Mouse (Mus musculus) liver, adult 2 months (tissue): ENCODE results near the gene Alg12. TPM values are rescaled to one million over a fixed set of nuclear protein-coding genes. Genes with fewer than 3 reads are reported as not detected.

Source experiments
- DNase-seq: peaks from one replicate; pipeline ENCODE4 v3.0.0-alpha.2; 2011; ENCODE audit warnings: low read depth, low spot score; ENCODE audit errors: extremely low read depth
- H3K27ac ChIP-seq: fragments of 200-500 bp; replicated peaks from 2 replicates; pipeline ENCODE4 v1.5.1; 2012; ENCODE audit warnings: low read depth, mild to moderate bottlenecking, control low read depth, inconsistent platforms, low read length; ENCODE audit not compliant: insufficient read depth
- H3K27me3 ChIP-seq: fragments of 200-500 bp; 2 replicates; pipeline ENCODE4 v1.6.1; 2012; ENCODE audit warnings: mild to moderate bottlenecking, moderate library complexity, low read length, inconsistent platforms; ENCODE audit not compliant: control insufficient read depth, insufficient read depth
- H3K36me3 ChIP-seq: fragments of 200-500 bp; 2 replicates; pipeline ENCODE4 v1.6.1; 2012; ENCODE audit warnings: low read length, inconsistent platforms; ENCODE audit not compliant: control insufficient read depth, insufficient read depth
- H3K4me1 ChIP-seq: fragments of 200-500 bp; 2 replicates; pipeline ENCODE4 v1.6.1; 2011; ENCODE audit warnings: low read length; ENCODE audit not compliant: control insufficient read depth, insufficient read depth
- H3K4me3 ChIP-seq: fragments of 200-500 bp; 2 replicates; pipeline ENCODE4 v1.5.1; 2011; ENCODE audit warnings: low read depth, mild to moderate bottlenecking, control low read depth, low read length, moderate library complexity; ENCODE audit not compliant: insufficient read depth
- H3K79me2 ChIP-seq: fragments of 200-500 bp; 2 replicates; pipeline ENCODE4 v1.6.1; 2012; ENCODE audit warnings: inconsistent platforms, mild to moderate bottlenecking, low read length, moderate library complexity; ENCODE audit not compliant: control insufficient read depth, insufficient read depth
- H3K9ac ChIP-seq: fragments of 200-500 bp; 2 replicates; pipeline ENCODE4 v1.6.1; 2012; ENCODE audit warnings: low read depth, mild to moderate bottlenecking, control low read depth, inconsistent platforms, low read length
- CTCF ChIP-seq: fragments of 200-500 bp; IDR thresholded peaks from 2 replicates; pipeline ENCODE4 v1.5.1; 2011; ENCODE audit warnings: low read depth, low read length, control low read depth
- POLR2A ChIP-seq: fragments of 200-500 bp; IDR thresholded peaks from 2 replicates; pipeline ENCODE4 v1.6.1; 2011; ENCODE audit warnings: low read length, control low read depth; ENCODE audit not compliant: insufficient read depth; ENCODE audit errors: extremely low read depth
- WGBS: fragments of 180-500 bp; shearing (Covaris S2); methylation state at CpG from one replicate; pipeline ENCODE4 v1.1.7; 2018; 5-methylcytosine and 5-hydroxymethylcytosine counted together
- polyA plus RNA-seq: library from polyadenylated mRNA; depleted of rRNA; stranded (reverse); fragments of >200 nt; gene quantifications from 2 replicates; pipeline ENCODE4 v1.2.3, GENCODE M21; 2012
- total RNA-seq: library from RNA; depleted of rRNA; stranded (reverse); fragments of >200 nt; gene quantifications from 2 replicates; pipeline ENCODE4 v1.2.3, GENCODE M21; 2014

Gene Alg12
- total and polyA plus RNA-seq, 2 experiments, result 4.9 to 14.4 TPM

- H3K27me3 ChIP-seq, result no peaks in the 10 kb centered on the region
- DNase-seq, result no peak
- no peak overlapping the region for H3K4me3 ChIP-seq
- WGBS, result 88% methylated on average over 3 of the region's 3 CpGs
- H3K79me2 ChIP-seq, result no peaks in the 10 kb centered on the region
- TF ChIP-seq POLR2A (no peak), CTCF (0 out of 2 replicates have a peak, but pooled peaks have one; percentile 10)
- no peak overlapping the region for H3K27ac ChIP-seq
- peaks cover 9% of the 10 kb centered on the region; the same call in 1 of the 2 replicates for H3K36me3 ChIP-seq
- H3K4me1 ChIP-seq, result peaks cover under 1% of the 10 kb centered on the region; the same call in 1 of the 2 replicates
- no peak overlapping the region for H3K9ac ChIP-seq
Observed at GRCm38 (mm10) chr15:88813262-88813661, 5.9 kb downstream of the Alg12 start.

- TF ChIP-seq POLR2A (no peak), CTCF (no peak)
- WGBS, result 98% methylated on average over 2 of the region's 2 CpGs
- H3K27me3 ChIP-seq, result no peaks in the 10 kb centered on the region
- H3K9ac ChIP-seq, result no peak overlapping the region
- no peaks in the 10 kb centered on the region for H3K79me2 ChIP-seq
- H3K4me3 ChIP-seq, result no peak overlapping the region
- no peak for DNase-seq
- H3K27ac ChIP-seq, result no peak overlapping the region
- H3K4me1 ChIP-seq, result no peaks in the 10 kb centered on the region
- H3K36me3 ChIP-seq, result peaks cover 21% of the 10 kb centered on the region
Observed at GRCm38 (mm10) chr15:88810369-88810768, 8.7 kb downstream of the Alg12 start.

GRCm38 (mm10) chr15:88808121-88808520, 11.0 kb downstream of the Alg12 start:
- H3K27ac ChIP-seq, result no peak overlapping the region
- TF ChIP-seq CTCF, result no peak
- TF ChIP-seq POLR2A, result no peak
- 75% methylated on average over 8 of the region's 8 CpGs for WGBS
- no peaks in the 10 kb centered on the region for H3K27me3 ChIP-seq
- DNase-seq, result no peak
- H3K4me3 ChIP-seq, result no peak overlapping the region
- no peaks in the 10 kb centered on the region for H3K4me1 ChIP-seq
- H3K36me3 ChIP-seq, result peaks cover 25% of the 10 kb centered on the region
- no peak overlapping the region for H3K9ac ChIP-seq
- H3K79me2 ChIP-seq, result no peaks in the 10 kb centered on the region

- Histone ChIP-seq H3K9ac (no peak overlapping the region), H3K27ac (no peak overlapping the region), H3K36me3 (peaks cover 19% of the 10 kb centered on the region), H3K4me3 (no peak overlapping the region), H3K79me2 (no peaks in the 10 kb centered on the region), H3K27me3 (no peaks in the 10 kb centered on the region), H3K4me1 (peaks cover 6% of the 10 kb centered on the region)
- DNase-seq, result no peak
- TF ChIP-seq POLR2A, result no peak
- TF ChIP-seq CTCF, result no peak
- 93% methylated on average over 6 of the region's 6 CpGs for WGBS
Observed at GRCm38 (mm10) chr15:88802348-88802747, 16.8 kb downstream of the Alg12 start.

- Histone ChIP-seq H3K27me3 (no peaks in the 10 kb centered on the region), H3K79me2 (no peaks in the 10 kb centered on the region), H3K36me3 (peaks cover 19% of the 10 kb centered on the region), H3K4me1 (peaks cover 6% of the 10 kb centered on the region), H3K4me3 (no peak overlapping the region), H3K9ac (no peak overlapping the region), H3K27ac (no peak overlapping the region)
- 92% methylated on average over 3 of the region's 3 CpGs for WGBS
- DNase-seq, result no peak
- TF ChIP-seq CTCF (no peak), POLR2A (no peak)
Observed at GRCm38 (mm10) chr15:88801903-88802302, 17.2 kb downstream of the Alg12 start.

GRCm38 (mm10) chr15:88800921-88801354, 18.2 kb downstream of the Alg12 start:
- Histone ChIP-seq H3K79me2 (no peaks in the 10 kb centered on the region), H3K27ac (no peak overlapping the region), H3K36me3 (peaks cover 12% of the 10 kb centered on the region), H3K27me3 (no peaks in the 10 kb centered on the region), H3K9ac (no peak overlapping the region), H3K4me1 (peaks cover 6% of the 10 kb centered on the region), H3K4me3 (no peak overlapping the region)
- peak; percentile 42 for DNase-seq
- TF ChIP-seq POLR2A (no peak), CTCF (no peak)
- 32% methylated on average over 6 of the region's 6 CpGs for WGBS
